Mouse (Mus musculus) splenic B cell, adult 2 months (primary cell): ENCODE data around the gene Dmwd.
"Not testable (repeated sequence)": the region's sequence is repeated elsewhere in the genome, so short reads cannot be mapped to it uniquely, and the experiment has no call there.

Experiments
- DNase-seq: peaks from one replicate; pipeline ENCODE4 v3.0.0-alpha.2; 2011; ENCODE audit warnings: low read depth, low spot score
- H3K27me3 ChIP-seq: 2 replicates; pipeline ENCODE4 v1.6.1; 2012; ENCODE audit warnings: mild to moderate bottlenecking, low read length, moderate library complexity, mixed read lengths; ENCODE audit not compliant: control insufficient read depth, poor library complexity, insufficient read depth, severe bottlenecking
- H3K36me3 ChIP-seq: 2 replicates; pipeline ENCODE4 v1.6.1; 2012; ENCODE audit warnings: mild to moderate bottlenecking, low read length, moderate library complexity, mixed read lengths; ENCODE audit not compliant: control insufficient read depth, poor library complexity, insufficient read depth, severe bottlenecking

Gene Dmwd

GRCm38 (mm10) chr7:19055108-19055507 lies 20.9 kb upstream of the Dmwd start:
- DNase-seq: no peak
- peaks cover 2% of the 10 kb centered on the region; the same call in 1 of the 2 replicates for H3K36me3 ChIP-seq
- no peaks in the 10 kb centered on the region; the same call in 1 of the 2 replicates for H3K27me3 ChIP-seq

DNA sequence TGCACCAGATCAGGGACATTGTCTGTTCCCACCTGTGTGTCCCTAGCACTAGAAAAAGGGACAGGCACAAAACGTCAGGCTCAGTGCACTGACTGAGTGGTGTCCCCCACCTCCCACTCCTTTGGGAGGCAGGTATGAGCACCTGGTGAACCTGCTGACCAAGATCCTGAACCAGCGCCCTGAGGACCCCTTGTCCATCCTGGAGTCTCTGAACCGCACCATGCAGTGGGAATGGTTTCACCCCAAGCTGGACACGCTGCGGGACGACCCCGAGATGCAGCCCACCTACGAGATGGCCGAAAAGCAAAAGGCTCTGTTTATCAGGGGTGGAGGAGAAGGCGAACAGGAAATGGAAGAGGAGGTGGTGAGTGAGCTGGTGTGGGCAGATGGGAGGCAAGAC lies 18.6 kb upstream of the Dmwd start:
- Histone ChIP-seq H3K36me3 (no peaks in the 10 kb centered on the region), H3K27me3 (no peaks in the 10 kb centered on the region; the same call in 1 of the 2 replicates)
- no peak for DNase-seq

DNA sequence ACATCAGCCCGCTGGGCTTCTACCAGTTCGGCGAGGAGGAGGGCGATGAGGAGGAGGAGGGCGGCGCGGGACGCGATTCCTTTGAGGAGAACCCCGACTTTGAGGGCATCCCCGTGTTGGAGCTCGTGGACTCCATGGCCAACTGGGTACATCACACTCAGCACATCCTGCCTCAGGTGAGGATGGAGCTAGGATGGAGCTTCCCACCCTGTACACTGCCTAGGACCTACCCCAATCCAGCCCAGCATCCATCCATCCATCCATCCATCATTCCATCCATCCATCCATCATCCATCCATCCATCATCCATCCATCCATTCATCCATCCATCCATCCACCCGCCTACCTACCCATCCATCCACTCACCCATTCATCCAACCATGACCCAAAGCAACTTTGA lies 10.1 kb upstream of the Dmwd start:
- H3K36me3 ChIP-seq: no peaks in the 10 kb centered on the region
- DNase-seq: no peak
- no peaks in the 10 kb centered on the region for H3K27me3 ChIP-seq

- no peak for DNase-seq
- H3K27me3 ChIP-seq: no peaks in the 10 kb centered on the region
- H3K36me3 ChIP-seq: no peaks in the 10 kb centered on the region
Measured at GRCm38 (mm10) chr7:19067063-19067462, 9.0 kb upstream of the Dmwd start.

- no peaks in the 10 kb centered on the region for H3K36me3 ChIP-seq
- H3K27me3 ChIP-seq: no peaks in the 10 kb centered on the region
- DNase-seq: no peak
Measured at GRCm38 (mm10) chr7:19067935-19068334, 8.1 kb upstream of the Dmwd start.

DNA sequence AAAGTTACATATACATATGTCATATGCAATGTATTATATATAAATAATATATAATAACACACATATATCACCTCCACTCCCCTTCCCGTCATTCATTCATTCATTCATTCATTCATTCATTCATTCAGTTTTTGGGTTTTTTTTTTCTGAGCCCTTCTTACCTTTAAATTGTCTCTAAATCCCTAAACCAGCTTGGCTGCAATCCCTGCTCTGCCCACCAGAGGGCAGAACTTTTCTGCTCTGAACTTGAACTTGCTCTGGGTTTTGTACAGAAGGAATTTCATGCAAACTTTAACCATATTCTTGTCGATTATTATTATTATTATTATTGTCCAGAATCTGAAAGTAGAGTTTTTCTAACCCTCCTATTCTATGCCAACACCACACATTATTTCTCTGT lies 7.3 kb upstream of the Dmwd start:
- Histone ChIP-seq H3K27me3 (no peaks in the 10 kb centered on the region), H3K36me3 (no peaks in the 10 kb centered on the region)
- peak; percentile 90 for DNase-seq

DNA sequence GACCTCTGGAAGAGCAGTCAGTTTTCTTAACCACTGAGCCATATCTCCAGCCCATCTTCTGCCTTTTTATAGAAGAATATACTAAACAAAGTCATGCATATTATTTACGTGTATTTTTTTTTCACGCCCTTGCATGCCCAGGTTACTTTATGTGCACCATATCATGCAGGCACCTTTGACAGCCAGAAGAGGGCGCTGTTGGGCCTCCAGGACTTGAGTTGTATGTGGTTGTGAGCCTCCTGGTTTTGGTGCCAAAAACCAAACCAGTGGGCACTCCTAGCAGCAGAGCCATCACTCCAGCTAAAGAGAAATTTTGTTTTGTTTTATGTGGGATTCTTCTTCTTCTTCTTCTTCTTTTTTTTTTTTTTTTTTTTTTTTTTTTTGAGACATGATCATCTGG lies 6.5 kb upstream of the Dmwd start:
- DNase-seq: peak; percentile 65
- no peaks in the 10 kb centered on the region for H3K36me3 ChIP-seq
- 0 out of 2 replicates have a peak, but pooled peaks cover under 1% of the 10 kb centered on the region for H3K27me3 ChIP-seq

DNA sequence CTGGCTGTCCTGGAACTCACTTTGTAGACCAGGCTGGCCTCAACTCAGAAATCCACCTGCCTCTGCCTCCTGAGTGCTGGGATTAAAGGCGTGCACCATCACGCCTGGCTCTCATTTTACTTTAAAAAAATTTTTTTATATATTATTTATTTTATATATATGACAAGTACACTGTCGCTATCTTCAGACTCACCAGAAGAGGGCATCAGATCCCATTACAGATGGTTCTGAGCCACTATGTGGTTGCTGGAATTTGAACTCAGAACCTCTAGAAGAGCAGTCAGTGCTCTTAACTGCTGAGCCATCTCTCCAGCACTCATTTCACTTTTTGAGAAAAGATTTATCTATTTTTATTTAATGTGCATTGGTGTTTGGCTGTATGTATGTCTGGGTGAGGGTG lies 5.0 kb upstream of the Dmwd start:
- not testable (repeated sequence) for H3K27me3 ChIP-seq, DNase-seq

DNA sequence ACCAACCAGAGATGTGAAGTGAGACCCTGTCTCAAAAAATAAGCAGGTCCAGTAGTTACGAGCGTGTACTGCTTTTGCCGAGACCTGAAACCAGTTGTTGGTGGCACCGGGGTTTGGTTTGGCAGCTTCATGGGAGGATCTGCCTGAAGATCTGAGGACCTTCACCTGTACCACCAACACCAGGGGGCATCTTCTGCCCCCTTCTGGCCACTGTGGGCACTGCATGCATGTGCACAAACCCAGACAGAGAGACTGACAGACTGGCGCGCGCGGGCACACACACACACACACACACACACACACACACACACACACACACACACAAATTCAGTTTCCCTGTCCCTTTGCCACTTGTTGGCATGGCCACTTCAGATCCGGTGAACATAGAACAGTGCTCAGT lies 2.5 kb upstream of the Dmwd start:
- Histone ChIP-seq H3K36me3 (no peaks in the 10 kb centered on the region), H3K27me3 (0 out of 2 replicates have a peak, but pooled peaks cover 3% of the 10 kb centered on the region)
- peak; percentile 61 for DNase-seq

More for the DNA sequence above, 5.0 kb upstream of the Dmwd start:
- not testable (repeated sequence) for H3K36me3 ChIP-seq

- Histone ChIP-seq H3K27me3 (0 out of 2 replicates have a peak, but pooled peaks cover 3% of the 10 kb centered on the region), H3K36me3 (no peaks in the 10 kb centered on the region)
- no peak for DNase-seq
Measured at GRCm38 (mm10) chr7:19074494-19074893, 1.5 kb upstream of the Dmwd start.

DNA sequence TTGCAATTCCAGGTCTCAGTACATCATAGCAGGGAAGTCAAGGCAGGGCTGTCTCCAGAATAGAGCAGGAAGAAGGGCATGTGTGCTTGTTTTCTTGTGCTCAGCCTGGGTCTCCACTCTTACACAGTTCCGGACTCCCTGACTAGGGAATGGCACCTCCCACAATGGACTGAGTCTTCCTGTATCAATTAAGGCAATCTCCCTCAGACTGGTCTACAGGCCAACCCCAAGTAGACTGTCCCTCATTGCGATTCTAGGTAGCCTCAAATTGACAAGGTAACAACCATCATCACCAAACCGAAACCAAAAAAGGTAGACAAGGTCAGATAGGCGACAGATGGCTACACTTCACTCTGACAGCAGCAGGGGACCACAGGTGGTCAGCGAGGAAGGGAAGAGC lies 796 bp upstream of the Dmwd start:
- no peak for DNase-seq
- 0 out of 2 replicates have a peak, but pooled peaks cover 3% of the 10 kb centered on the region for H3K27me3 ChIP-seq
- no peaks in the 10 kb centered on the region for H3K36me3 ChIP-seq

- H3K36me3 ChIP-seq: no peaks in the 10 kb centered on the region
- H3K27me3 ChIP-seq: 0 out of 2 replicates have a peak, but pooled peaks cover 3% of the 10 kb centered on the region
- DNase-seq: peak; percentile 26
Measured at GRCm38 (mm10) chr7:19076586-19076991, 562 bp downstream of the Dmwd start.

DNA sequence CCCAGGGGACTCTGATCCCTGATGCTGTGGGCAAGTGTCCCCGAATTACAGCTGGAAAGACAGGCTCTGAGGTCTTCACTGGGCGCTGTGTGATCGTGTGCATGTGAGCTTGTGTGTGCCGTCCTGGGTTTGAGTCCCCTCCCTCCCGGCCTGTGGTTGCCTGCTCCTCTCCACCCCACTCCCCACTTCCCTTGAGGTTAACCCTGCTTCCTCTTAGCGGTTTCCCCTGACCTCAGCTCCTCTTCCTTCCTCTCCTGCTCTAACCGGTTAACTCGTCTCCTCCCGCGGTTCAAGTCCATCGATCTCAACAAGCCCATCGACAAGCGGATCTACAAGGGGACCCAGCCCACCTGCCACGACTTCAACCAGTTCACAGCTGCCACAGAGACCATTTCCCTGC lies 1.7 kb downstream of the Dmwd start:
- Histone ChIP-seq H3K36me3 (no peaks in the 10 kb centered on the region), H3K27me3 (0 out of 2 replicates have a peak, but pooled peaks cover 3% of the 10 kb centered on the region)
- peak; percentile 92 for DNase-seq

DNA sequence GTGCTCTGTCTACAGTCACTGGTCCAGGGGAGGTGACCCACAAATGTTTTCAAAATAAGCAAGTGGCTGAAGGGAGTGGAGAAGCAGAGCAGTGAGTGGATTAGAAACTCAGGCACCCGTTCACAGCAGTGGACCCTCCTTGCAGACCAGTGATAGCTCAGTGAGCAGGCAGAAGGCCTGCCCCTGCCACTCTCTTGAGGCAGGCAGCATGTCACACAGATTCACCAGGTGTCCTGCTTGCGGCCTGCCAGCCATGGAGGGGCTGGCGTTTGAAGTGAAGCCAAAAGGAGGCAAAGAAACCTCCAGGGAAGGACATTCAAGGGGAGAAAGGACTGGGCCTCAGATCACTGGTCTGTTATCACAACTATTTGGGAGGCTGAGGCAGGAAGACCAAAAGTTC lies 2.7 kb downstream of the Dmwd start:
- 0 out of 2 replicates have a peak, but pooled peaks cover 3% of the 10 kb centered on the region for H3K27me3 ChIP-seq
- H3K36me3 ChIP-seq: no peaks in the 10 kb centered on the region
- no peak for DNase-seq

- Histone ChIP-seq H3K36me3 (no peaks in the 10 kb centered on the region), H3K27me3 (no peaks in the 10 kb centered on the region)
- no peak for DNase-seq
Measured at GRCm38 (mm10) chr7:19080451-19080950, 4.5 kb downstream of the Dmwd start.

- Histone ChIP-seq H3K36me3 (no peaks in the 10 kb centered on the region), H3K27me3 (no peaks in the 10 kb centered on the region)
- no peak for DNase-seq
Measured at GRCm38 (mm10) chr7:19082171-19082570, 6.1 kb downstream of the Dmwd start.
